Mouse (Mus musculus) ES-E14 (cell line): ENCODE results near the gene Atp5b. TPM values are rescaled to one million over a fixed set of nuclear protein-coding genes. Genes with fewer than 3 reads are reported as not detected.

ENCODE experiments used
- DNase-seq: peaks from one replicate; pipeline ENCODE4 v3.0.0-alpha.2; 2013; ENCODE audit warnings: low read depth, low spot score
- H3K27ac ChIP-seq: 2 replicates; pipeline ENCODE4 v1.5.1; 2012; ENCODE audit warnings: low read depth, mild to moderate bottlenecking, low read length, moderate library complexity, mixed read lengths; ENCODE audit not compliant: poor library complexity, insufficient read depth, severe bottlenecking
- H3K36me3 ChIP-seq: 2 replicates; pipeline ENCODE4 v1.6.1; 2012; ENCODE audit warnings: mild to moderate bottlenecking, low read length, moderate library complexity, mixed read lengths; ENCODE audit not compliant: control insufficient read depth, poor library complexity, insufficient read depth, severe bottlenecking
- H3K4me1 ChIP-seq, 2 experiments: fragments of 150-350 bp in 1 of 2; sonication (generic) in 1 of 2; 2 replicates each; pipeline ENCODE4 v1.6.1; 2012; ENCODE audit warnings: low read length in 2 of 2, mild to moderate bottlenecking in 1 of 2, mixed read lengths in 1 of 2; ENCODE audit not compliant: control insufficient read depth in 2 of 2, insufficient read depth in 2 of 2, poor library complexity in 1 of 2
- H3K4me3 ChIP-seq, 2 experiments: fragments of 150-350 bp in 1 of 2; sonication (generic) in 1 of 2; 2 replicates each; pipeline ENCODE4 v1.5.1; 2012; ENCODE audit warnings: low read length in 2 of 2, low read depth in 1 of 2, mild to moderate bottlenecking in 1 of 2, mixed read lengths in 1 of 2; ENCODE audit not compliant: insufficient read depth in 1 of 2, poor library complexity in 1 of 2, severe bottlenecking in 1 of 2
- H3K9ac ChIP-seq: 2 replicates; pipeline ENCODE4 v1.6.1; 2012; ENCODE audit warnings: low read depth, mild to moderate bottlenecking, low read length, mixed read lengths; ENCODE audit not compliant: poor library complexity, insufficient read depth, severe bottlenecking
- H3K9me3 ChIP-seq: fragments of 150-350 bp; sonication (generic); 2 replicates; pipeline ENCODE4 v1.6.1; 2012; ENCODE audit warnings: low read depth, mild to moderate bottlenecking, low read length; ENCODE audit not compliant: control insufficient read depth, insufficient read depth
- CHD2 ChIP-seq: IDR thresholded peaks from 2 replicates; pipeline ENCODE4 v1.6.1; 2014; ENCODE audit warnings: mild to moderate bottlenecking, low read depth, low read length, inconsistent platforms
- HCFC1 ChIP-seq: IDR thresholded peaks from 2 replicates; pipeline ENCODE4 v1.6.1; 2012; ENCODE audit warnings: low read length, inconsistent platforms, borderline replicate concordance; ENCODE audit not compliant: insufficient read depth
- MAFK ChIP-seq: IDR thresholded peaks from 2 replicates; pipeline ENCODE4 v1.6.1; 2014; ENCODE audit warnings: mild to moderate bottlenecking, low read depth, low read length, inconsistent platforms; ENCODE audit not compliant: insufficient read depth
- ZC3H11A ChIP-seq: IDR thresholded peaks from 2 replicates; pipeline ENCODE4 v1.6.1; 2012; ENCODE audit warnings: low read depth, mild to moderate bottlenecking, inconsistent platforms, low read length, borderline replicate concordance
- ZNF384 ChIP-seq: IDR thresholded peaks from 2 replicates; pipeline ENCODE4 v1.6.1; 2012; ENCODE audit warnings: low read depth, low read length, inconsistent platforms
- in situ Hi-C, 2 experiments: fragments of 600-800 bp; cut with MboI; formaldehyde crosslinking; loops; one replicate each; pipeline ENCODE4 v1.15.1; 2025; ENCODE audit warnings: low sequenced_read_pairs in 2 of 2, inconsistent platforms in 1 of 2; ENCODE audit not compliant: unreplicated experiment in 2 of 2
- total RNA-seq: library from RNA; depleted of rRNA; stranded (reverse); fragments of 300-350 nt; gene quantifications from 2 replicates; pipeline ENCODE4 v1.2.3, GENCODE M21; 2012

The Atp5b gene
- total RNA-seq, 1 experiment = 2,075 TPM

- in situ Hi-C loops = no loop called here
Observed at GRCm38 (mm10) chr10:128059207-128059981, 23.7 kb upstream of the Atp5b start.

GRCm38 (mm10) chr10:128061109-128061508, 22.0 kb upstream of the Atp5b start:
- H3K27ac ChIP-seq = no peak overlapping the region; the same call in 1 of the 2 replicates

More at GRCm38 (mm10) chr10:128059207-128059981, 23.7 kb upstream of the Atp5b start:
- H3K36me3 ChIP-seq = peaks cover 10% of the 10 kb centered on the region
- H3K4me1 ChIP-seq = peaks cover 0 to 4% of the 10 kb centered on the region in 2 experiments; a peak in 3 of 4 replicates
- H3K27ac ChIP-seq = peak overlapping the region; percentile 97
- DNase-seq = no peak
- no peak for TF ChIP-seq MAFK
- peak; percentile 60; the same call in 1 of the 2 replicates for TF ChIP-seq HCFC1
- TF ChIP-seq ZC3H11A = no peak
- H3K9ac ChIP-seq = peak overlapping the region; percentile 99
- H3K9me3 ChIP-seq = no peaks in the 10 kb centered on the region
- peak overlapping the region; percentile 94 to 97 for H3K4me3 ChIP-seq

DNA sequence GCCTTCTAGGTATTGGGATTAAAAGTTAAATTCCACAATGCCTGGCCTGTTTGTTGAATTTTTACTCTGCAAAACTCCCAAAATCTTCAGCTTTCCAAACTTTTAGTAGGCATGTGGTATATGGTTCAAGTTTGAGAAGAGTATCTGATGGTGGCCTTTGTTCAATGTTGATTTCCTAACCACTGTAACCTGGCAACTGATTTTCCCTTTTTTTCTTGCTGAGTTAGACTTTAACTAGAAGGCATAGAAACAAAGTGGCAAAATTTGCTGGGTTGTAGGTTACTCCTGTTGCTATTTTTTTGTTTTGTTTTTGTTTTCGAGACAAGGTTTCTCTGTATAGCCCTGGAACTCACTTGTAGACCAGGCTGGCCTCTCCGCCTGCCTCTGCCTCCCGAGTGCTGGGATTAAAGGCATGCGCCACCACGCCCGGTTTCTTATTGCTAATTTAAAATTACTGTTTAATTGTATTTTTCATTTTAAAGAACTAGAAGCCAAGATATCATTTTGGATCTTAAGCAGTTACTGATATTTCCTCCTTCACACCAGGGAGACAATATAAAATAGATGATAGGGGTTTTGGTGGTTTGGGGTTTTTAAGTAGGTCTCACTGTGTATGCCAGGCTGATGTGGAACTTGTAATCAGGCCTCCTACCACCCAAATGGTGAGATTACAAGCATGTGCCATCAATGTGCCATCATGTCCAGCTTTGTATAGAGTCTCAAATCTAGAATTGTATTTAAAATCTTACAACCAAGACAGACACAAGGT, 20.7 kb upstream of the Atp5b start:
- in situ Hi-C loops = no loop called here
- Histone ChIP-seq H3K4me3 (peak overlapping the region in 1 of 2 experiments; percentile 29; a peak in 1 of 4 replicates), H3K9me3 (no peaks in the 10 kb centered on the region), H3K36me3 (peaks cover 14% of the 10 kb centered on the region), H3K9ac (no peak overlapping the region; the same call in 1 of the 2 replicates), H3K4me1 (peaks cover 0 to 4% of the 10 kb centered on the region in 2 experiments; a peak in 3 of 4 replicates), H3K27ac (no peak overlapping the region)
- DNase-seq = no peak
- no peak for TF ChIP-seq CHD2
- no peak for TF ChIP-seq ZC3H11A
- no peak for TF ChIP-seq ZNF384
- no peak for TF ChIP-seq MAFK
- no peak for TF ChIP-seq HCFC1

More at GRCm38 (mm10) chr10:128061109-128061508, 22.0 kb upstream of the Atp5b start:
- no peak for DNase-seq
- H3K9me3 ChIP-seq = no peaks in the 10 kb centered on the region
- in situ Hi-C loops = no loop called here
- peak overlapping the region; percentile 68; the same call in 1 of the 2 replicates for H3K9ac ChIP-seq
- peak overlapping the region; percentile 94 to 97 for H3K4me3 ChIP-seq
- H3K4me1 ChIP-seq = peaks cover 0 to 4% of the 10 kb centered on the region in 2 experiments; a peak in 3 of 4 replicates
- TF ChIP-seq ZNF384 = peak; percentile 93
- no peak for TF ChIP-seq CHD2
- no peak for TF ChIP-seq MAFK
- TF ChIP-seq ZC3H11A = no peak
- TF ChIP-seq HCFC1 = no peak
- H3K36me3 ChIP-seq = peaks cover 12% of the 10 kb centered on the region

GRCm38 (mm10) chr10:128066072-128066471, 17.0 kb upstream of the Atp5b start:
- in situ Hi-C loops = no loop called here
- no peak overlapping the region; a peak in 1 of 4 replicates for H3K4me3 ChIP-seq
- no peak overlapping the region for H3K27ac ChIP-seq
- no peak overlapping the region for H3K9ac ChIP-seq
- peaks cover 22% of the 10 kb centered on the region for H3K36me3 ChIP-seq
- no peaks in the 10 kb centered on the region for H3K9me3 ChIP-seq
- peaks cover 0 to 4% of the 10 kb centered on the region in 2 experiments; a peak in 3 of 4 replicates for H3K4me1 ChIP-seq
- DNase-seq = no peak
- TF ChIP-seq ZNF384 = peak; percentile 90
- no peak for TF ChIP-seq MAFK
- no peak for TF ChIP-seq HCFC1
